Mouse (Mus musculus) embryonic facial prominence, embryonic 10.5 days (tissue): ENCODE measurements at regions not wholly inside any gene's neighbourhood (a gene's known extent, or its start where the extent isn't known, plus 50 kb on each side); places are given as distances from the start of the nearest gene placed in this dataset.

Experiments
- DNase-seq: peaks from one replicate; pipeline ENCODE4 v3.0.0-alpha.2; 2017; ENCODE audit warnings: low spot score
- H3K27ac ChIP-seq: fragments of 300-500 bp; sonication (generic); replicated peaks from 2 replicates; pipeline ENCODE4 v1.5.1; 2016; ENCODE audit warnings: mild to moderate bottlenecking
- H3K27me3 ChIP-seq: fragments of 300-500 bp; sonication (generic); replicated peaks from 2 replicates; pipeline ENCODE4 v1.6.1; 2016; ENCODE audit warnings: low read depth, mild to moderate bottlenecking; ENCODE audit not compliant: poor library complexity, severe bottlenecking
- H3K36me3 ChIP-seq: fragments of 300-500 bp; sonication (generic); replicated peaks from 2 replicates; pipeline ENCODE4 v1.6.1; 2016; ENCODE audit warnings: mild to moderate bottlenecking, moderate library complexity
- H3K4me1 ChIP-seq: fragments of 300-500 bp; sonication (generic); 2 replicates; pipeline ENCODE4 v1.6.1; 2016
- H3K4me3 ChIP-seq: fragments of 300-500 bp; sonication (generic); 2 replicates; pipeline ENCODE4 v1.5.1; 2016; ENCODE audit warnings: mild to moderate bottlenecking, moderate library complexity
- H3K9me3 ChIP-seq: fragments of 300-500 bp; sonication (generic); 2 replicates; pipeline ENCODE4 v1.6.1; 2016; ENCODE audit warnings: mild to moderate bottlenecking
- WGBS: fragments of 180-500 bp; shearing (Covaris S2); methylation state at CpG from one replicate; pipeline ENCODE4 v1.1.7; 2016; 5-methylcytosine and 5-hydroxymethylcytosine counted together

DNA sequence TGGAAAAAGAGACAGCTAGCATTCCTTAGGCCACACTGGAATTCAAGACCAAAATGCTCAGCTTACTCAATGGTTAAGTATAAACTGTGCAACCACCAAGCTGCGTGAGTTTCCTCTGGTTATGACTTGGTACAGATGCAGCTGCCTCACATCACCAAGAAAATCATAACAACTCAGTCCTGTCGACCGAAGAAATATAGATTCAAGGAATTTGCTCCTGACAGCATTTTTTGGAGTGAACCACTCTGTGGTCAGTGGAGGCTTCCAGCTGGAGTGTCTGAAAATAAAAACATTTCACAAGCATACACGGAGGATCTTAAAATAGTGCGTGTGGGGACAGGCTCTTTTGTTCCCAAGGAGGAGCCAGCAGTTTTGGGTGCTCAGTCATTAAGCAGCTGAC is 253.8 kb downstream of the Bckdhb start:
- 83% methylated on average over 5 of the region's 5 CpGs for whole genome bisulfite sequencing

DNA sequence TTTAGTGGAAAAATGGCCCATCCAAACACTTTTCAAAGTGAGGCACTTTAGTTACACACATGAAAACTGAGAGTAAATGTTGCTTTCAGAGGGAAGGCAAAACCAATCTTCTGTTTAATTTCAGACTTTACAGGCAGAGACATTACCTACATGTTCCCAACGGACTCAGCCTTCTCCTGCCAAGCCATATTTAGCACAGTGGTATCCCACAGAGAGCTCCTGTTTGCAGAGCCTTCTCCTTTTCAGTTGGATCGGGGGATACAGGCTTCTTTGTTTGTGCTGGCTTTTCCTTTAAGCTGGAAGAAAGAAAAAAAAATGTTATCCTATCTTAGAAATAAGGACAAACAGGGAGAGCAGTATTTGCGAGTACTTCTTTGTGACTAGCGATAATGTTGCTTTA is 254.3 kb downstream of the Bckdhb start:
- 47% methylated on average over 4 of the region's 4 CpGs for WGBS

More for the DNA sequence above, 253.8 kb downstream of the Bckdhb start:
- no peak overlapping the region for H3K27ac ChIP-seq
- no peaks in the 10 kb centered on the region for H3K36me3 ChIP-seq
- H3K27me3 ChIP-seq, result no peaks in the 10 kb centered on the region
- peaks cover 2% of the 10 kb centered on the region; the same call in 1 of the 2 replicates for H3K4me1 ChIP-seq
- no peak for DNase-seq
- no peak overlapping the region for H3K4me3 ChIP-seq
- H3K9me3 ChIP-seq, result no peaks in the 10 kb centered on the region

DNA sequence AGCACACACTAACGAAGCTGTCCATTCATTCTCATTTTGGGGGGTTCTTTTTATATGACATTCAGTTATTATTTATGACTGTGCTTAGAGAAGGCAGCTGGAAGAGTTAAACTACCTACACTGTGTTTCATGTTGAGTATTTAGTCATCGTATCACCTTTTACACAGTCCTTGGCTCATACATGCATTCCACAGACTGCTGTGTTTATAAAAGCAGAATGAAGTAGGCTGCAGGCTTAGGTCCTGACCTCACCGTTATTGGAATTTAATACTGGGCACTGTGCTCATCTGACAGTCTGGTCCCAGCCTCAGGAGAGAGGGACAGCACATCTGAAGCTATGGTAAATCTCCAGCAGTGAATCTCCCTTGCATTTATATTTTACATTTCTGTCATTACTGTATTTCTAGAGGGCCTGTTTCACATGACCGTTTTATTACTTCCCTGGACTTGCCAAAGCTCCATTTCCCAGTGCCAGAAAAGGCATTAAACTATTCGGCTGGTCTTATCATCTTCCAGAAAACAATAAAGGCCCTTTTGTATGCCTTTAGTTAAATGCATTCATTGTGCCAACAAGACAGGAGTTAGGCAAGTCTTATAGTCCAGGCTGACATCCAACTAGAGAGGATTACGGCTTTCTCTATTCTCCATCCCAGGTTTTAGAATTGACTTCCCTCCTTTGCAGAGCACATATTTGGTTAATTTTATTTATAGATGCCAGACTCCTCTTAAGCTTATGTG is 258.9 kb downstream of the Bckdhb start:
- no peaks in the 10 kb centered on the region for H3K9me3 ChIP-seq
- 65% methylated on average over 6 of the region's 6 CpGs for WGBS
- H3K27ac ChIP-seq, result no peak overlapping the region
- H3K27me3 ChIP-seq, result no peaks in the 10 kb centered on the region
- H3K4me1 ChIP-seq, result peaks cover 4% of the 10 kb centered on the region; the same call in 1 of the 2 replicates
- no peak for DNase-seq
- no peak overlapping the region for H3K4me3 ChIP-seq
- H3K36me3 ChIP-seq, result no peaks in the 10 kb centered on the region

More for the DNA sequence above, 254.3 kb downstream of the Bckdhb start:
- DNase-seq, result no peak
- no peaks in the 10 kb centered on the region for H3K27me3 ChIP-seq
- peaks cover 4% of the 10 kb centered on the region; the same call in 1 of the 2 replicates for H3K4me1 ChIP-seq
- H3K36me3 ChIP-seq, result no peaks in the 10 kb centered on the region
- no peak overlapping the region for H3K4me3 ChIP-seq
- no peaks in the 10 kb centered on the region for H3K9me3 ChIP-seq
- H3K27ac ChIP-seq, result no peak overlapping the region

DNA sequence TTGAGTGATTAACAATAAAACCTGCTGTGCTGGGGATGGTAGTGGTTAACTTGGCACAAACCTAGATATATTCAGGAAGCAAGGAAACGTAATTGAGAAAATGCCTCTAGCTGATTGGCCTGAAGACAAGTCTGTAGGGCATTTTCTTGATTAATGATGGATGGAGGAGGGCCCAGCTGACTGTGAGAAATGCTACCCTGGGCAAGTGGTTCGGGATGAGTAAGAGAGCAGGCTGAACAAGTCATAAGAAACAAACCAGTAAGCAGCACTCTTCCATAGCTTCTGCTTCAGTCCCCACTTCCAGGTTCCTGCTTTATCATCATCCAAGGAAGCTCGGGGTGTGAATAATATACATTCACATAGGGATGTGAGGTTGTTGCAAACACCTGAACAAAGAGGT is 262.6 kb downstream of the Bckdhb start:
- peaks cover 4% of the 10 kb centered on the region; the same call in 1 of the 2 replicates for H3K4me1 ChIP-seq
- DNase-seq, result no peak
- WGBS, result 80% methylated on average over 3 of the region's 3 CpGs
- no peaks in the 10 kb centered on the region for H3K36me3 ChIP-seq
- no peaks in the 10 kb centered on the region for H3K27me3 ChIP-seq
- no peak overlapping the region for H3K27ac ChIP-seq
- H3K4me3 ChIP-seq, result no peak overlapping the region
- H3K9me3 ChIP-seq, result no peaks in the 10 kb centered on the region

DNA sequence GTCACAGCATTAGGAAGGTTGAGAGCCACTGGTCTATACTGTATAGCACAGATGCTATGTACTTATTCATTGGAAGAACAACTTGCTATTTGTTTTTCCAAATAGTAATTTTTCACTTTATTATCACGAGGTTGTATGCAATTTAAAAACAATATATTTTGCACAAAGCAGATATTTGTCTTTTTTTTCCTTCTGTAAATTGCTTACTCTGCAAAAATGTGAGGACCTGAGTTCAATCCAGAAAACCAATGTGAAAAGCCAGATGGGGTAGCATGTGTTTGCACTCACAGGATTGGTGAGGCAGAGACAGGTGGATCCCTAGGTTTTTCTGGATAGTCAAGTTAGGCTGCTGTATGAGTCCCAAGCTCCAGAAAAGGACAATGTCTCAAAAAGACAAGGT is 268.5 kb downstream of the Bckdhb start:
- 63% methylated on average over 1 of the region's 1 CpGs for WGBS

DNA sequence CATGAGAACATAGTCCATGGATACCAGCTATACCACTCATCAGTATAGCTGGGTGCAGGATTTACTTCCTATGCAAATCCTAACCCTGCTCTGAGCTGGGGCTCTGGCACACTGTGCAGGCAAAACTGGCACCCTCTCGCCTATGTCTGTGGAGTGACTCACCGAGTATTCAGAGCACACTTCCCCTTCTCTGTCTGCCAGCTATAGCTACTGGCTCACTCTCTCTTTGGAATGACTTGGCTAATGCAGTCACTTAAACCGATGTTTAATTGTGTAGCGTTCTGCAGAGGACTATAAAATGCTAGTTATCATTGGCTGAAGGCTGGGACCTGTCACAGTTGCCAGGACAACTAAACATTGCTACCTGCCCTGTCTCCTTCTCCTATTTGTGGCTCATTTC is 269.8 kb downstream of the Bckdhb start:
- H3K27me3 ChIP-seq, result no peaks in the 10 kb centered on the region
- 93% methylated on average over 4 of the region's 4 CpGs for WGBS
- no peaks in the 10 kb centered on the region for H3K36me3 ChIP-seq
- H3K4me1 ChIP-seq, result no peaks in the 10 kb centered on the region
- no peak for DNase-seq
- no peak overlapping the region for H3K4me3 ChIP-seq
- H3K27ac ChIP-seq, result no peak overlapping the region
- H3K9me3 ChIP-seq, result no peaks in the 10 kb centered on the region

More for the DNA sequence above, 268.5 kb downstream of the Bckdhb start:
- Histone ChIP-seq H3K27me3 (no peaks in the 10 kb centered on the region), H3K36me3 (no peaks in the 10 kb centered on the region), H3K4me1 (no peaks in the 10 kb centered on the region), H3K27ac (no peak overlapping the region), H3K4me3 (no peak overlapping the region), H3K9me3 (no peaks in the 10 kb centered on the region)
- no peak for DNase-seq

DNA sequence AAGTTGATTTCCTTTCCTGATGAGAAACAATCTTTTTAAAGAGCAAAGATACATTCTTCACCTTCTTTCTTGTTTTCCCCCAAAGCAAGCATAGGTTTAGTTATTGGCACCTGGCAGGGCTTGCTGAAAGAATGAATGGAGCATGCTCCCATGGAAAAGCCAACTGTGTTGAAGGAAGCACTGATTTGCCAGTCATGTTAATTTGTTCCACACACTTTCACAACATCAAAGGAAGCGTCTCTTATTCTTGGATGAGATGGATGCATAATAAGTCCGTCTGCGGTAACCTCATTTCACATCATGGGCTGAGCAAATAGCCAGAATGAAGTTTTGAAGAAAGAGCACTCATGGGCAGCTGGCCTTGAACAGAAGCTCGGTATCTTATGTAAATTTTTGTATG is 270.4 kb downstream of the Bckdhb start:
- 90% methylated on average over 4 of the region's 4 CpGs for WGBS
- Histone ChIP-seq H3K4me1 (no peaks in the 10 kb centered on the region), H3K27ac (no peak overlapping the region), H3K27me3 (no peaks in the 10 kb centered on the region), H3K36me3 (no peaks in the 10 kb centered on the region), H3K9me3 (no peaks in the 10 kb centered on the region), H3K4me3 (no peak overlapping the region)
- no peak for DNase-seq

DNA sequence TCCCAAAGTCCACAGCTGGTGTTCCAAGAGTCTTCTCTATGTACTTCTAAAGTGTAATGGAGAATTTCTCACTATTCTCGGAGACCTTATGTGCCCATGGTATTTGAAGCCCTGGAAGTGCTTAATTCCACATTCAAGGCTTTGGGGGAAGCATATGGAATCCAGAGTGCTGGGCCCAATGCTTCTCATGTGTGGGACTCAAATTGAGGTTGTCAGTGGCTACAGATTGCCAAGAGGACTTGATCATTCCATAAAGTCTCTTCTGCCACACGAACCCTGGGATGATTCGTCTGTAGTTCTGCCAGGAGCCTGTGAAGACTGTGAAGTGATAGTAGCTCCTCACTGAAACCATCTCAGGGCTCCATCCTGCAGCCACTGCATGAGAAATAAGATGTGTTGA is 275.3 kb downstream of the Bckdhb start:
- Histone ChIP-seq H3K9me3 (no peaks in the 10 kb centered on the region), H3K4me3 (no peak overlapping the region), H3K4me1 (no peaks in the 10 kb centered on the region), H3K27ac (no peak overlapping the region), H3K36me3 (no peaks in the 10 kb centered on the region), H3K27me3 (no peaks in the 10 kb centered on the region)
- DNase-seq, result no peak
- 91% methylated on average over 3 of the region's 3 CpGs for WGBS

DNA sequence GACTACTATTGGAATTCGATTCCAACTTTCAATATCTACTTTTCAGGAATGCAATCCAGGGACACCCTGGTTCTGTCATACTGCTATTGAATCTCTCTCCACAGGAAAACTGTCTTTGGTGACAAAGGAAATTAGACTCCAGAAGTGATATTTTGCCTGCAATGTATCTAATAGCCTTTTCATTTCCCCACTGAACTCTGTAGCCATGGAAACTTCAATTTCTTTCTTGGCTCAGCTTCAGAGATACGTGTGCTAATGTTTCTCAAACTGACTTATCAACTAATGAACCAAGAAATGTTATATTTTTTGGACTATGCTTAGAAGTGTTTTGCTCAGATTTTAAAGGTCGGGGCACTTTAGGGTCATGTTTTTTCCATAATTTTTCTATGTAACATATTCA is 279.1 kb downstream of the Bckdhb start:
- 81% methylated on average over 3 of the region's 3 CpGs for WGBS
- Histone ChIP-seq H3K36me3 (no peaks in the 10 kb centered on the region), H3K4me1 (no peaks in the 10 kb centered on the region), H3K9me3 (no peaks in the 10 kb centered on the region), H3K4me3 (no peak overlapping the region), H3K27me3 (no peaks in the 10 kb centered on the region), H3K27ac (no peak overlapping the region)
- no peak for DNase-seq

DNA sequence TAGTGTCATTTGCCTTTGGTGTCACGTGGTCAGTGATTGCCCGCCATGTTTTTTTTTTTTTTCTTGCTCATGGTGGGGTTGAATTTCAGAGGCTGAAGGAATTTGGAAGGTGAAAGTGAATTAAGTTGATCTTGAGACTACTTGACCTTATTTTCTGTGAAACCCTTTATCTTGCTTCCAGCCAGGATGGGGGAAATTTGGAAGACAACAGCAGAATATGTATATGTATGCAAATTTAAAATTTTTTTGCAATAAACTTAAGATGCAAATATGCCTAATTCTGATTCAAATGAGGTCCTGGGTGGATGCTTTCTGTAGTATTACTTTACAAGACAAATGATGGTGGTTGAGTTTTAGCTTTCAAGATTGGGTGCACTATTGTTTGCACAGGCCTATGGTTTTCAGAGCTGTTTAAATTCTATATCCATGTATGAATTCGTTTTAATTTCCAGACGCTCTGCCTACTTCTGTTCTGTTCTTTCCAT is 315.6 kb downstream of the Bckdhb start:
- Histone ChIP-seq H3K27ac (no peak overlapping the region), H3K36me3 (no peaks in the 10 kb centered on the region), H3K4me1 (no peaks in the 10 kb centered on the region), H3K4me3 (no peak overlapping the region), H3K27me3 (no peaks in the 10 kb centered on the region), H3K9me3 (no peaks in the 10 kb centered on the region)
- DNase-seq, result no peak
- WGBS, result 85% methylated on average over 4 of the region's 4 CpGs

DNA sequence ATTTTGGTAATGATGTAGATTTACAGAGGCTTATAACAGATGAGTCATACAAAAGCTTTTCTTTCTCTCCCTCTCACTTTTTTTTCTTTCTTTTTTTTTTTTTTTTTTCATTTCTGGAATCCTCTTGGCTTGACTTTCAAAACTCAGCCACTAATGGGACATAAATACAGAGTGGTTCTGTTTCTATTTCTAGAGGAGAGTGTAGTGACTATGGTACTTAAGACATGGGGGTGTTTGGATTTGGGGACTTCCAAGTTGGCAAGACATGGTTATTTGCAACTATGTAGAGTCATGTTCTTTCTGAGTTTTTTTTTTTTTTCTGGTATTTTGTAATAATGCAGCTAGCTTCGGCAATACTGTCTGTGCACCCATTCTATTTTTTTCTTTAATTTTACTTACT is 324.8 kb downstream of the Bckdhb start:
- Histone ChIP-seq H3K9me3 (no peaks in the 10 kb centered on the region), H3K4me3 (no peak overlapping the region), H3K27me3 (no peaks in the 10 kb centered on the region), H3K36me3 (no peaks in the 10 kb centered on the region), H3K4me1 (no peaks in the 10 kb centered on the region; the same call in 1 of the 2 replicates), H3K27ac (no peak overlapping the region)
- whole genome bisulfite sequencing, result 95% methylated on average over 1 of the region's 1 CpGs
- DNase-seq, result no peak

DNA sequence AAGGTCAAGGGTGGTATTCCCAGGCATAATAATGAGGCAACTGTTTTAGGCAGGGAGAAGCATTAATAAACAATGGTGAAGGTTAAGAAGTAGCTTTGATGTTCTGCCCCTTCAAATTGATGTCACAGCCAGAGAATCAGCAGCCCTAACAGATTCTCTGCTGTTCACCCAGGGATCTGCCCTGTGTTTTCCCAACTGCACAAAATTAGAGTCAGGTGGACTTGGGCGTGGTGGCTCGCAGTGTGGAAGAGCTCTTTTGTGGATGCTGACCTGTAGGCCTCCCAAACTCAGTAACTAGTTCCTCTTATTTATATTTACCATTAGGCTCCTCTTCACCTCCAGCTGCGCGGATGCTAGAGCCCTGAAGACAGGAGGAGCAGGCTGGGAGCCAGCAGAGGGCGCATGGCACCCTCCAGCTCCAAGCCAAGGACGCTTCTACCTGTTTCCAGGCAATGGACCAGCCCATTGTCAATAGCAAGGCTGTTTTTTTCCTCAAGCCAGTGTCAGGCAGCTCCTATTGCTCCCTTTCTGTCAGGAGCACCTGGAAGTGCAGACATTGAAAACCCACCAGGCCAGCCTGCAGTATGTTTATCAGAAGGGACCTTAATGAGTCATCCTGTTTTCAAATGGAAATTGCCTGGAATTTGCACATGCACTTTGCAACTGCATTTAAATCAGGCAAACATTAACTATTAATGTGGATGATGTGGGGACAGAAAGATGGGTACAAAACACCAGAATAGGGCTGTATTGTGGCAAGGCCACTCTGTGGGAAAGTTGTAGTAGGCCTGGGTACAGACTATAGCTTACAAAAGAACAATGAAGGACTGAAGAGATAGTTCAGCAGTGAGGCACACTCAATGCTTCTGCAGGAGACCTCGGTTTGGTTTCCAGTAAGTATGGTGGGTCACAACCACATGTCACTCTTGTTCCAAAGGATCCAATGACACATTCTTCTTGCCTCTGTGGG is 328.4 kb downstream of the Bckdhb start:
- 16% methylated on average over 7 of the region's 7 CpGs for WGBS
- H3K36me3 ChIP-seq, result no peaks in the 10 kb centered on the region
- no peaks in the 10 kb centered on the region for H3K9me3 ChIP-seq
- no peak overlapping the region for H3K4me3 ChIP-seq
- H3K27me3 ChIP-seq, result no peaks in the 10 kb centered on the region
- H3K4me1 ChIP-seq, result peaks cover 5% of the 10 kb centered on the region
- peak; percentile 70 for DNase-seq
- H3K27ac ChIP-seq, result no peak overlapping the region
